Mouse (Mus musculus): Measurements from ENCODE around the gene BC055324.
A peak's percentile ranks its signal among the peaks of the same experiment; 100 is the strongest.

Gene BC055324

GRCm38 (mm10) chr1:163942056-163942455 lies 52.5 kb downstream of the BC055324 start:
- no peak for DNase-seq

GRCm38 (mm10) chr1:163934591-163934990 lies 60.0 kb downstream of the BC055324 start:
- no peak for DNase-seq

GRCm38 (mm10) chr1:163931801-163932200 lies 62.8 kb downstream of the BC055324 start:
- DNase-seq = no peak

GRCm38 (mm10) chr1:163930458-163930794 lies 64.2 kb downstream of the BC055324 start:
- no peak for DNase-seq

GRCm38 (mm10) chr1:163929636-163930457 lies 64.7 kb downstream of the BC055324 start:
- DNase-seq = peak; percentile 90

GRCm38 (mm10) chr1:163928846-163929245 lies 65.8 kb downstream of the BC055324 start, which contains the start of gene Scyl3:
Gene Scyl3, plus strand, starts transcription at chr1:163929100.
- DNase-seq = no peak

- no peak for DNase-seq
These were observed 70.5 kb downstream of the BC055324 start for GRCm38 (mm10) chr1:163924093-163924492.

- no peak for DNase-seq
These were observed 77.0 kb downstream of the BC055324 start for GRCm38 (mm10) chr1:163917349-163918160.

GRCm38 (mm10) chr1:163911981-163912380 lies 82.6 kb downstream of the BC055324 start:
- no peak for DNase-seq

GRCm38 (mm10) chr1:163910785-163911184 lies 83.8 kb downstream of the BC055324 start:
- DNase-seq = no peak

- DNase-seq = peak; percentile 19
These were observed 84.3 kb downstream of the BC055324 start for GRCm38 (mm10) chr1:163910343-163910742.

GRCm38 (mm10) chr1:163908389-163908788 lies 86.2 kb downstream of the BC055324 start:
- DNase-seq = no peak

- DNase-seq = no peak
These were observed 87.4 kb downstream of the BC055324 start for GRCm38 (mm10) chr1:163907007-163907811.

- no peak for DNase-seq
These were observed 91.2 kb downstream of the BC055324 start for GRCm38 (mm10) chr1:163903411-163903810.

GRCm38 (mm10) chr1:163900168-163900567 lies 94.4 kb downstream of the BC055324 start:
- DNase-seq = no peak

- DNase-seq = no peak
These were observed 95.0 kb downstream of the BC055324 start for GRCm38 (mm10) chr1:163899575-163899974.

GRCm38 (mm10) chr1:163898291-163898764 lies 96.3 kb downstream of the BC055324 start:
- no peak for DNase-seq
